Mouse (Mus musculus) heart, adult 8-10 months (tissue): ENCODE results near the gene Foxr1. TPM values are rescaled to one million over a fixed set of nuclear protein-coding genes. Genes with fewer than 3 reads are reported as not detected.
"Not testable (repeated sequence)": the region's sequence is repeated elsewhere in the genome, so short reads cannot be mapped to it uniquely, and the experiment has no call there.

Source experiments
- DNase-seq: peaks from one replicate; pipeline ENCODE4 v3.0.0; 2022; ENCODE audit warnings: low spot score
- total RNA-seq, 4 experiments: library from RNA; stranded (reverse); gene quantifications; 2 replicates each; pipeline ENCODE4 v1.2.4; 2022

Gene Foxr1
- total RNA-seq, 4 experiments from 2014 or later: not detected

GRCm38 (mm10) chr9:44477339-44478228 is 36.6 kb upstream of the Foxr1 start:
- DNase-seq: no peak

GRCm38 (mm10) chr9:44475936-44476335 is 35.0 kb upstream of the Foxr1 start:
- DNase-seq: no peak

- DNase-seq: no peak
Observed at GRCm38 (mm10) chr9:44474327-44474726, 33.4 kb upstream of the Foxr1 start.

- no peak for DNase-seq
Observed at GRCm38 (mm10) chr9:44473184-44473583, 32.2 kb upstream of the Foxr1 start.

GRCm38 (mm10) chr9:44468800-44469199 is 27.9 kb upstream of the Foxr1 start:
- DNase-seq: no peak

- DNase-seq: no peak
Observed at GRCm38 (mm10) chr9:44468224-44468623, 27.3 kb upstream of the Foxr1 start.

- DNase-seq: peak; percentile 21
Observed at GRCm38 (mm10) chr9:44461950-44462349, 21.0 kb upstream of the Foxr1 start.

- no peak for DNase-seq
Observed at GRCm38 (mm10) chr9:44457035-44457742, 16.3 kb upstream of the Foxr1 start.

- DNase-seq: no peak
Observed at GRCm38 (mm10) chr9:44454891-44455220, 13.9 kb upstream of the Foxr1 start, which contains the start of gene Upk2. Gene Upk2 (minus strand): TSS chr9:44454976.

- DNase-seq: peak; percentile 77
Observed at GRCm38 (mm10) chr9:44454132-44454890, 13.4 kb upstream of the Foxr1 start.

GRCm38 (mm10) chr9:44450387-44450786 is 9.5 kb upstream of the Foxr1 start:
- DNase-seq: no peak

- DNase-seq: not testable (repeated sequence)
Observed at GRCm38 (mm10) chr9:44444402-44445025, 3.6 kb upstream of the Foxr1 start.

- DNase-seq: no peak
Observed at GRCm38 (mm10) chr9:44435747-44436146, 5.2 kb downstream of the Foxr1 start.

GRCm38 (mm10) chr9:44432577-44433185 is 8.3 kb downstream of the Foxr1 start:
- no peak for DNase-seq

GRCm38 (mm10) chr9:44423576-44423975 is 17.4 kb downstream of the Foxr1 start:
- no peak for DNase-seq

- no peak for DNase-seq
Observed at GRCm38 (mm10) chr9:44420280-44420898, 20.5 kb downstream of the Foxr1 start.

GRCm38 (mm10) chr9:44419730-44420129 is 21.2 kb downstream of the Foxr1 start:
- DNase-seq: not testable (repeated sequence)

- no peak for DNase-seq
Observed at GRCm38 (mm10) chr9:44418519-44419385, 22.2 kb downstream of the Foxr1 start, which contains the start of gene Ccdc84. Gene Ccdc84 (minus strand): TSS chr9:44418569.

GRCm38 (mm10) chr9:44417892-44418363 is 23.0 kb downstream of the Foxr1 start:
- DNase-seq: peak; percentile 96
